Mouse (Mus musculus): ENCODE results near the gene Adcy2. TPM values are rescaled to one million over a fixed set of nuclear protein-coding genes. Genes with fewer than 3 reads are reported as not detected.

The Adcy2 gene
- polyA plus RNA-seq, 1 experiment from 2014 or later: 1.4 TPM

DNA sequence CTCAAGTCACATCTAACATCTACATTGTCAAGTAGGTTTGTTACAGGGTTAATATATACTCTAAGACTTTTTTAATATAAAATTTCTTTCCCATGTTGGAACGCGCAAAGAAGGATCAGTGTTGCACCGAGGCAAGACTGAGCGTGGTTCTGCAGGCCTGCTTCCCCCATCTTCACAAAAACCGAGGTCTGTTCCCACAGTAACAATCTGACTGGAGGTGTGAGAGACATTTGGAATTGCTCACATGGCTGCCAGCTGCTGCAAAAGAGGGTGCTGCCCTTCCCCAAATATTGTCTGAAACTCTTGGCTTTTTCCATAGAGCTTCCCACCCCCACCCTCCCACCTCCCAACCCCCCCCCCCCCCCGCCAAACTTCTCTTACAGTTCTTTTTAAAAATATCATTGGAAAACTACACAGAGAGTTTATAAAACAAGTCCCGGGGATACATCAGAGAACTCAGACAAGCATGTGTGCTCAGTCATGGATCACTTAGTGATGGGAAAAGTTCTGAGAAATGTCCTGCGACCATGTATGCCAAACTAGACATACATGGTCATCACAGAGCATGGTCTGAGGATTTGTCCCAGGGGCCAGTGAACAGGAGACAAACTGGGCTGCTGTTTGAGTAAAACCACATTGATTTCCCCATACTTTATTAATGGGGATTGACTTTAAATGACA, 67.6 kb downstream of the Adcy2 start:
- H3K4me2 ChIP-seq: no peak overlapping the region
- H3K36me3 ChIP-seq (ENCODE audit: control insufficient read depth, insufficient read depth, low read length): no peaks in the 10 kb centered on the region
- H3K9me3 ChIP-seq (ENCODE audit: control insufficient read depth, low read length): no peaks in the 10 kb centered on the region
- 88% methylated on average over 8 of the region's 8 CpGs for WGBS
- H3K4me1 ChIP-seq (ENCODE audit: control insufficient read depth, insufficient read depth, low read length): no peaks in the 10 kb centered on the region
- H3K27ac ChIP-seq (ENCODE audit: low read depth, low read length): no peak overlapping the region
- no peaks in the 10 kb centered on the region for H3K27me3 ChIP-seq (ENCODE audit: control insufficient read depth, insufficient read depth, low read length)
- ATAC-seq (ENCODE audit: low FRiP score) (no peak), DNase-seq (ENCODE audit: low spot score, missing footprints) (no peak)
- no peak overlapping the region for H3K4me3 ChIP-seq (ENCODE audit: low read depth, low read length)
- no peak overlapping the region for H3K9ac ChIP-seq (ENCODE audit: low read length)

DNA sequence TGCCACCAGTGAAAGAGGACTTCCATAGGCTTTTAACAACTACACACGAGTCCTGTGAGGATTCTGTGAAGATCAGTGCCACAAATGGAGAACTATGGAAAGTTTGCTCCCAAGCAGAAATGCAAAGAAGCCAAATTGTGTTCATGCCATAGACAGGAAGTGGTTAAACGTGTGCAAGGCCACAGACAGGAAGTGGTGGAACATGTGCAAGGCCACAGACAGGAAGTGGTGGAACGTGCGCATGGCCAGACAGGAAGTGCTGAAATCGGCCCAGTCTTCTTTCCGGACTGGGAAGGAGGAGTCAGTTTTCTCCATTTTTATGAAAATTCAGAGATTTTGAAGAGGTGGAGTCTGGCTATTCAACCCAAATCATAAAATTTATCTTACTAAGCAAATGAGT, 70.9 kb downstream of the Adcy2 start:
- Histone ChIP-seq H3K4me1 (ENCODE audit: control insufficient read depth, insufficient read depth, low read length) (no peaks in the 10 kb centered on the region), H3K36me3 (ENCODE audit: control insufficient read depth, insufficient read depth, low read length) (no peaks in the 10 kb centered on the region), H3K4me3 (ENCODE audit: low read depth, low read length) (no peak overlapping the region), H3K27ac (ENCODE audit: low read depth, low read length) (no peak overlapping the region), H3K4me2 (no peak overlapping the region), H3K9ac (ENCODE audit: low read length) (no peak overlapping the region), H3K27me3 (ENCODE audit: control insufficient read depth, insufficient read depth, low read length) (no peaks in the 10 kb centered on the region), H3K9me3 (ENCODE audit: control insufficient read depth, low read length) (no peaks in the 10 kb centered on the region)
- ATAC-seq (ENCODE audit: low FRiP score) (no peak), DNase-seq (ENCODE audit: low spot score, missing footprints) (no peak)
- WGBS: 88% methylated on average over 6 of the region's 6 CpGs

DNA sequence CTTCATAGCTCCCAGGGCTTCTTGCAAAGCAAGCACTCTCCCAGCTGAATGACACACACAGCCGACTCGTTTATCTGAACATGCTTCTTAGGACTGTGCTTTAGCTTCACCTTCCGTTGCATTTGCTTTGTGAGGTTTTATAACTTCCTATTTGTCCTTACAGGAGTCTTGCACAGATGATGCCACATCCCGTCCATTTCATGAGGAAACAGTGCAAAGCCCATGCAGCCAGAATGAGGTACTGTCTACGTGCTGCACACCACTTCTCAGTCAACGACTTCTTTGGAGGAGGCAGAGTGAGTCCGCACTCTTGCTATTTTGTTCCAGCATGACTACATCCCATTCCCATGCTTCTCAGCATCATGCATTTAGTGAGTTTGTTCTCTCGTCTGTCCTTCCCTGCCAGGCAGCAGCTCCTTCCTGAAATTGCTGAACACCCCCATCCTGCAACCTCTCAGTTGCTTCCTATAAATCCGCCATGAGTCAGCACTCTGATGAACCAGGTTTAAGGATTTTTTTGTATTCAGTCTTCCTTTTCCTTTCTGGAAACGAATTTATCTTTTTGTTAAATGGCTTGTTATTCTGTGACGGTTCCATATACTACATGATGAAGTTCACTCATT, 85.6 kb downstream of the Adcy2 start:
- no peak for ATAC-seq (ENCODE audit: low FRiP score)
- Histone ChIP-seq H3K4me2 (no peak overlapping the region), H3K27me3 (ENCODE audit: control insufficient read depth, insufficient read depth, low read length) (no peaks in the 10 kb centered on the region), H3K36me3 (ENCODE audit: control insufficient read depth, insufficient read depth, low read length) (no peaks in the 10 kb centered on the region), H3K27ac (ENCODE audit: low read depth, low read length) (no peak overlapping the region), H3K4me1 (ENCODE audit: control insufficient read depth, insufficient read depth, low read length) (no peaks in the 10 kb centered on the region), H3K9ac (ENCODE audit: low read length) (no peak overlapping the region), H3K9me3 (ENCODE audit: control insufficient read depth, low read length) (no peaks in the 10 kb centered on the region), H3K4me3 (ENCODE audit: low read depth, low read length) (no peak overlapping the region)
- DNase-seq (ENCODE audit: low spot score, missing footprints): no peak
- WGBS: 90% methylated on average over 11 of the region's 11 CpGs

DNA sequence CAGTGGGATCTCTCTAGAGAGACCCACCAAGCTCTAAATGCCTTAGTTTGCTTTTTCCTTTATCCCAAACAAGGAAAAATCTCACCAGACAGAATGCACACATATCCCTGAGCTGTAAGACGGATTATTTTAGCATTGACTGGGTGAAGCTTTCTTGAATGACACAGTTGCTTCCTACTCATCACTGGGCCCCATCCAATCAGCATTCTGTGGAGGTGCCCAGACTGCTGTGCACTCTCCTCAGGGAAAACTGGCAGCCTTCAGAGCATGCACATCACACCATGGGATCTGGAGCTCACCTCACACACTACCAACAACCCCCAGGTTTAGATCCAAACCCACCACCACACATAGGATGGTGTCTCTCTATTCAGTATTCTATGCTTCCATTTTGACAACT, 92.7 kb downstream of the Adcy2 start:
- H3K36me3 ChIP-seq (ENCODE audit: control insufficient read depth, insufficient read depth, low read length): no peaks in the 10 kb centered on the region
- ATAC-seq (ENCODE audit: low FRiP score): no peak
- no peaks in the 10 kb centered on the region for H3K27me3 ChIP-seq (ENCODE audit: control insufficient read depth, insufficient read depth, low read length)
- no peak overlapping the region for H3K9ac ChIP-seq (ENCODE audit: low read length)
- no peak overlapping the region for H3K4me3 ChIP-seq (ENCODE audit: low read depth, low read length)
- H3K9me3 ChIP-seq (ENCODE audit: control insufficient read depth, low read length): no peaks in the 10 kb centered on the region
- 53% methylated on average over 1 of the region's 1 CpGs for WGBS
- no peaks in the 10 kb centered on the region for H3K4me1 ChIP-seq (ENCODE audit: control insufficient read depth, insufficient read depth, low read length)
- H3K27ac ChIP-seq (ENCODE audit: low read depth, low read length): no peak overlapping the region
- no peak for DNase-seq (ENCODE audit: low spot score, missing footprints)
- no peak overlapping the region for H3K4me2 ChIP-seq

DNA sequence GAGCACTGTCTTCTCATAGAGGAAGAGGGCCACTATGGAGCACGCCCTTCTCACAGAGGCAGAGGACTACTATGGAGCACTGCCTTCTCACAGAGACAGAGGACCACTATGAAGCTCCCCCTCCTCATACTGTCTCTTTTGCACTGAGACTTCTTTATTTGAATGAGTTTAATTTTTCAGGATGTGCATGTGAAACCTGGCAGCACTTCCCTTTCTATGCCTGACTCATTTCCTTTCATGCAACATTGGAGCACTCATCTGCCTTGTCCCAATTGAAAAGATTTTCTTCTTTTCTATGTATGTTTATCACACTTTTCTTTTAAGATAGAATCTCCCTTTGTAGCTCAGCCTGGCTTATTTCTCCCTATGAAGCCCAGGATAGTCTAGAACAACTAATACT, 96.6 kb downstream of the Adcy2 start:
- no peak for ATAC-seq (ENCODE audit: low FRiP score)
- 95% methylated on average over 1 of the region's 1 CpGs for WGBS

DNA sequence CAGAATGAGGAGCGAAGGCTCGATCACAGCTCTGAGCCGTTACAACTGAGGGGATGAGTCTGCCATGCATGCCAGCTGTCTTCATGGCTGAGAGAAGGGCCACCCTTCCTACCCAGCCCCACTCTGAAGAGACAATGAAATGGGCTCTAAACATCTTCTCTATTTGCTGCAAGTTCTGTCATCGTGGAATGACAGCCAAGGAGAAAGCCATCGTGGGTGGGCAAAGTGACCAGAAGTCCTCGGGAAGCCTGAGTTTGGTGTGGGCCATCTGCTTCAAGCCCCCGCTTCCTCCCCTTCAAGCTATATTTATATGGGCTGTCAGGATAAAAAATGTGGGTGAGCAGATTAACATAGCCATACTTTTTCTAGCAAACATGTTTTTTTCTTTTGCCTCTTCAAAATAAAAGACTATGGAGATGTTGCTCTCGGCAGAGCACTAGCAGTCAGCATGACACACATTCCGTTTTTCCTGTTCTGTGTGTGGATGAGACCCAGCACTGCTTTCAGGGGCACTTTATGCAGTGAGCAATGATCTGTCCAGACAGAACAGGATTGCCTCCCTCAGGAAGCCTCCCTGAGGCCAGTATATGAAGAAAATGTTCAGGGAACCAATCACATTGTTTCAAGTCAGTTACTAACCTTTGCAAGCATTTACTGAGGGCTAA, 109.3 kb downstream of the Adcy2 start:
- ATAC-seq (ENCODE audit: low FRiP score) (no peak), DNase-seq (ENCODE audit: low spot score, missing footprints) (no peak)
- Histone ChIP-seq H3K27me3 (ENCODE audit: control insufficient read depth, insufficient read depth, low read length) (no peaks in the 10 kb centered on the region), H3K4me2 (no peak overlapping the region), H3K9me3 (ENCODE audit: control insufficient read depth, low read length) (no peaks in the 10 kb centered on the region), H3K4me3 (ENCODE audit: low read depth, low read length) (no peak overlapping the region), H3K9ac (ENCODE audit: low read length) (no peak overlapping the region), H3K36me3 (ENCODE audit: control insufficient read depth, insufficient read depth, low read length) (no peaks in the 10 kb centered on the region), H3K27ac (ENCODE audit: low read depth, low read length) (no peak overlapping the region), H3K4me1 (ENCODE audit: control insufficient read depth, insufficient read depth, low read length) (no peaks in the 10 kb centered on the region)
- WGBS: 90% methylated on average over 9 of the region's 9 CpGs

More for the DNA sequence above, 96.6 kb downstream of the Adcy2 start:
- Histone ChIP-seq H3K27me3 (ENCODE audit: control insufficient read depth, insufficient read depth, low read length) (no peaks in the 10 kb centered on the region), H3K4me3 (ENCODE audit: low read depth, low read length) (no peak overlapping the region), H3K4me2 (no peak overlapping the region), H3K4me1 (ENCODE audit: control insufficient read depth, insufficient read depth, low read length) (no peaks in the 10 kb centered on the region), H3K27ac (ENCODE audit: low read depth, low read length) (no peak overlapping the region), H3K9ac (ENCODE audit: low read length) (no peak overlapping the region), H3K9me3 (ENCODE audit: control insufficient read depth, low read length) (no peaks in the 10 kb centered on the region), H3K36me3 (ENCODE audit: control insufficient read depth, insufficient read depth, low read length) (no peaks in the 10 kb centered on the region)
- DNase-seq (ENCODE audit: low spot score, missing footprints): no peak

DNA sequence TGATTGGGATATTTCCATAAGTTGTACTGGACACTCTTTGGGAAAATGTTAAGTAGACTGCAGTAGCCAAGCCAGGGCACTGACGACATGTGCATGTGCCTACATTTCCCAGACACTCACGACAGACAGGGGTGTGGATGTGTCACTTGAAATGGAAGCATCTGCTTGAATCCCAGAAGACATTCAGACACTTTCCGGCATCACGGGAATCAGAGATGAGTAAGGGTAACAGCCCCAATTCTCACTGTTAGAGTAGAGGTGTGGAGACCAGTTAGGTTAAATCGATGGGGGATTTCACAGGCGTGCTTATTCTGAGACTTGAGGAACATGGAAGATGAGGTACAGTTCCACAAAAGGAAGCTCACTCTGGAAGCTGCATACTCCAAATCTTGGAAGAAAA, 130.6 kb downstream of the Adcy2 start:
- Histone ChIP-seq H3K4me3 (ENCODE audit: low read depth, low read length) (no peak overlapping the region), H3K4me2 (no peak overlapping the region), H3K9me3 (ENCODE audit: control insufficient read depth, low read length) (no peaks in the 10 kb centered on the region), H3K27me3 (ENCODE audit: control insufficient read depth, insufficient read depth, low read length) (no peaks in the 10 kb centered on the region), H3K9ac (ENCODE audit: low read length) (no peak overlapping the region), H3K36me3 (ENCODE audit: control insufficient read depth, insufficient read depth, low read length) (no peaks in the 10 kb centered on the region), H3K4me1 (ENCODE audit: control insufficient read depth, insufficient read depth, low read length) (no peaks in the 10 kb centered on the region), H3K27ac (ENCODE audit: low read depth, low read length) (no peak overlapping the region)
- no peak for ATAC-seq (ENCODE audit: low FRiP score)
- 92% methylated on average over 6 of the region's 6 CpGs for WGBS
- DNase-seq (ENCODE audit: low spot score, missing footprints): no peak

DNA sequence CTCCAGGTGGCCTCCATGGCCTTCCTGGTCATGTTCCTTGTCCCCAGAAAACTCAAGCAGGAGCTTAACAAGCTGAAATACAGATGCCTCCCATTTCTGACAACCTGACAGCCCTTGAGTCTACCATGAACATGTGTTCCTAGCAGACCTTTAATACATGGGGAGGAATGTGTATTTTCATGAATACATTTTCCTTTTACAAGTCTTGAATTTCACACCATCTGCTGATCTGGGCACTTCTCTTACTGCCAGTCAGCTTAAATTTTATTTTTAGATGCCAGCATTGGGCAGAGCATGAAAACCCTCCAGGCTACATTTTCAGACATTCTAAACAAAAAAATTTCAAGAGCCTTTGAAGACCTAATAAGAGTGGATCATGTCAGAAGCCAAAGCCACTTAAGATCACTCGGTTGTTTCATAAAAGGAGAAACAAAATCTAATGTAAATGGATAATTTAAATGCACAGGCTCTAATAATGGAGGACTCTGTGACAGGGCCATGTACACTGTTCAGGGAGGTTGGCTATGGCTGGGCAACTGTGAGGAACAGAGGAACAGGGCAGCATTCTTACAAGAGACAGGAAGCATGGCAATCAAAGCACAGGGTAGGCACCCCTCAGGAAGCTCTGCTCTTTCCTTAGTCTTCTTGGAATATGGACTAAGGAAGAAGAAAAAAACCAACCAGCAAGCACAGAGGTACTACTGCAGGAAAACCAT, 131.2 kb downstream of the Adcy2 start:
- H3K4me3 ChIP-seq (ENCODE audit: low read depth, low read length): no peak overlapping the region
- no peak for ATAC-seq (ENCODE audit: low FRiP score)
- DNase-seq (ENCODE audit: low spot score, missing footprints): no peak
- no peaks in the 10 kb centered on the region for H3K9me3 ChIP-seq (ENCODE audit: control insufficient read depth, low read length)
- H3K27me3 ChIP-seq (ENCODE audit: control insufficient read depth, insufficient read depth, low read length): no peaks in the 10 kb centered on the region
- no peak overlapping the region for H3K27ac ChIP-seq (ENCODE audit: low read depth, low read length)
- 64% methylated on average over 1 of the region's 1 CpGs for WGBS
- no peak overlapping the region for H3K4me2 ChIP-seq
- H3K9ac ChIP-seq (ENCODE audit: low read length): no peak overlapping the region
- H3K36me3 ChIP-seq (ENCODE audit: control insufficient read depth, insufficient read depth, low read length): no peaks in the 10 kb centered on the region
- no peaks in the 10 kb centered on the region for H3K4me1 ChIP-seq (ENCODE audit: control insufficient read depth, insufficient read depth, low read length)

DNA sequence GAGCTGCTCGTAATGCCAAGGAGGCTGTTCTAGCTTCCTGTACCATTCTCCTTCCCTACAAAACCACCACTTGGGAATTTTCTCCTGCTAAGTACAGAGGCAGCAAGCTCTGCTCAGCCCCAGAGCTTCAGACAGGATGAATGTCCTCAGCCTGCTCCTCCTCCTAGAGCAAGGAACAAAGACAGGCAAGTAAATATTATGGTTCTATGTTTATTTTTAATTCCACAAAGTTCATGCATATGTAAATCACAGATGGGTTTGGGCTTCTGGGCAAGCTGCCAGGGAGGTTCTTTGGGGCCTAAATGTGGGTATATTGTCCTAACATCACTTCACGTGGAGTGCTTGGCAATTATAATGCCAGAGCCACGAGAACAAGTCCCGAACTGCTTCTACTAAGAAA, 139.3 kb downstream of the Adcy2 start:
- Histone ChIP-seq H3K9ac (ENCODE audit: low read length) (no peak overlapping the region), H3K27me3 (ENCODE audit: control insufficient read depth, insufficient read depth, low read length) (no peaks in the 10 kb centered on the region), H3K9me3 (ENCODE audit: control insufficient read depth, low read length) (no peaks in the 10 kb centered on the region), H3K4me2 (no peak overlapping the region), H3K4me3 (ENCODE audit: low read depth, low read length) (no peak overlapping the region), H3K4me1 (ENCODE audit: control insufficient read depth, insufficient read depth, low read length) (no peaks in the 10 kb centered on the region), H3K27ac (ENCODE audit: low read depth, low read length) (no peak overlapping the region), H3K36me3 (ENCODE audit: control insufficient read depth, insufficient read depth, low read length) (no peaks in the 10 kb centered on the region)
- DNase-seq (ENCODE audit: low spot score, missing footprints): no peak
- 80% methylated on average over 4 of the region's 4 CpGs for WGBS
- no peak for ATAC-seq (ENCODE audit: low FRiP score)
